Mouse (Mus musculus): ENCODE measurements around the gene Eef2. TPM values are rescaled to one million over a fixed set of nuclear protein-coding genes. Genes with fewer than 3 reads are reported as not detected.
"Not testable (repeated sequence)": the region's sequence is repeated elsewhere in the genome, so short reads cannot be mapped to it uniquely, and the experiment has no call there.

The Eef2 gene
- polyA plus RNA-seq, 1 experiment from 2014 or later = 428 TPM

DNA sequence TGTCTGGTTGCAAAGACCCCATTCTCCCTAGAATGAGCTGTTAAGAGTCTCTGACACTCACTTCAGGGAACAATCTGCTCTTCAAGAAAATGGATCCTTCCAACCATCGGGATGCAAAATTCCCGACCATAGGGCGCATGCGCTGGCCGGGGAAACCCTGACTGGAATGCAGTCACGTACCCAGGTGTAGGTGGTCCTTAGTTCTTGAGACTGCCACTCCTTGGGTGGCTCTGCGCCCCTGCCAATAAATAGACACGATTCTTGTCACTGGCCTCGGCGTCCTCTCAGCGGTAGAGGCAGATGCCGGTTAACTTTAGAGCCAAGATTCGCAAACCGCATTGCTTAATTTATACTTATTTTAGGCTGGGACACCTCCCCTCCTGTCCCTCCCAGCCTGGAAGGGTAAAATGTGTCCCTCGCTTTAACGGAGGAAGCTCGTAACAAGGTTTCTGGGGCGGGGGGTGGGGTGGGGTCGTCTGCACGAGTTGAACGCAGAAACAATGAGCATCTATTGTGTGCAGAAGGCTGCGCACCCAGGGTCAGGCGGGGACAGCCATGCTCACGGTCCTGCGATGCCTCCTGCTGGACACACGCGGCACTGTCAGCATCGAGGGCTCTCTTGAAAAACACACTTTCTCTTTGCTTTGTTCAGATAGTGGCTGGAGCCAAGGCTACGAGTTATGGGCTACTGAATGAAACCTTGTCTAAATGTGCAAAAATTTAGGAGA, 1.6 kb upstream of the Eef2 start:
- Histone ChIP-seq H3K9me3 (ENCODE audit: control insufficient read depth, low read length) (no peaks in the 10 kb centered on the region), H3K4me2 (ENCODE audit: low read depth, severe bottlenecking) (peak overlapping the region; percentile 52), H3K27me3 (ENCODE audit: control insufficient read depth, insufficient read depth, low read length) (no peaks in the 10 kb centered on the region), H3K4me1 (ENCODE audit: control insufficient read depth, insufficient read depth, low read length) (peaks cover 22% of the 10 kb centered on the region), H3K27ac (replicated peaks; ENCODE audit: low read depth, low read length) (peak overlapping the region; percentile 82), H3K4me3 (ENCODE audit: low read depth, low read length) (peak overlapping the region; percentile 25), H3K36me3 (ENCODE audit: control insufficient read depth, insufficient read depth, low read length) (peaks cover 21% of the 10 kb centered on the region), H3K9ac (ENCODE audit: low read length) (peak overlapping the region; percentile 68)
- peak; percentile 97 for DNase-seq (ENCODE audit: low spot score)
- WGBS = 4% methylated on average over 29 of the region's 29 CpGs
- ATAC-seq (ENCODE audit: insufficient number of reproducible peaks, low FRiP score, low TSS enrichment, low read depth) = peak; percentile 66; the same call in 1 of the 2 replicates

DNA sequence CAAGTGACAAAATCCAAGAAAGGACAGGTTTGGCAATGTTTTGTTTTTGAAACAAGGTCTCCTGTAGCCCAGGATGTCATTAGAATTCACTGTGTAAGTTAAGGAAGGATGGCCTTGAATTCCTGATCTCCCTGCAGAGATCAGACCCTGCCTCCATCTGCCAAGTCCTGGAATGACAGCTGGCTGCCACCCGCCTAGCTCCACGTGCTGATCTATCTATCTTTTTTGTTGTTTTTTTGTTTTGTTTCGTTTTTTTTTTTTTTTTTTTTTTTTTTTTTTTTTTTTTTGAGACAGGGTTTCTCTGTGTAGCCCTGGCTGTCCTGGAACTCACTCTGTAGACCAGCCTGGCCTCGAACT, 1.1 kb upstream of the Eef2 start:
- H3K4me3 ChIP-seq (ENCODE audit: low read depth, low read length); H3K9me3 ChIP-seq (ENCODE audit: control insufficient read depth, low read length); H3K9ac ChIP-seq (ENCODE audit: low read length); ATAC-seq (ENCODE audit: insufficient number of reproducible peaks, low FRiP score, low TSS enrichment, low read depth); H3K4me2 ChIP-seq (ENCODE audit: low read depth, severe bottlenecking); H3K27me3 ChIP-seq (ENCODE audit: control insufficient read depth, insufficient read depth, low read length); DNase-seq (ENCODE audit: low spot score): not testable (repeated sequence)
- peak overlapping the region; percentile 82; the same call in 1 of the 2 replicates for H3K27ac ChIP-seq (replicated peaks; ENCODE audit: low read depth, low read length)
- peaks cover 22% of the 10 kb centered on the region for H3K4me1 ChIP-seq (ENCODE audit: control insufficient read depth, insufficient read depth, low read length)
- peaks cover 27% of the 10 kb centered on the region for H3K36me3 ChIP-seq (ENCODE audit: control insufficient read depth, insufficient read depth, low read length)
- 13% methylated on average over 4 of the region's 4 CpGs for WGBS

DNA sequence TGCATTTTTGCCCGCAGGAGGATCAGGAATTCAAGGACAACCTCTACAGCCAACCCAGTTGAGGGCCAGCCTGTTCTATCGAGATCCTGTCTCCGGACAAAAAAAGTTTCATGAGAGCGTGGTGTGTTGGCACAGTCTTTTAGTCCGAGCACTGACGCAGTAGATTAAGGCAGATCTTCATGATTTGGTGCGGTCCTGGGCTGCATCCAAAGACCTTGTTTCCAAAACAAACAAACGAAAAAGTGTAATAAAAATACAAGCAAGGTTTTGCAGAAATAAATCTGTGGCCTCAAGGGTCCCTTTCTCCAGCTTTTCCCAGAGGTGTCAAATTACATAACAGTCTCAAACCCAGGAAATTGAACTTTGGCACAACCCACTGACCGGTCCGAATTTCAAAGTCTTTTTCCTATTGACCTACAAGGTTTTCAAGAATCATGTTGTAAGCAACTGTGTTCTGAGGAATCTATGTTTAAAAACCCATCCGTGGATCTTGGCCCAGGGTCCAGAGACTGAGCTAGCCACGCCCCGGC, 430 bp upstream of the Eef2 start:
- peaks cover 22% of the 10 kb centered on the region for H3K4me1 ChIP-seq (ENCODE audit: control insufficient read depth, insufficient read depth, low read length)
- ATAC-seq (ENCODE audit: insufficient number of reproducible peaks, low FRiP score, low TSS enrichment, low read depth) = no peak

DNA sequence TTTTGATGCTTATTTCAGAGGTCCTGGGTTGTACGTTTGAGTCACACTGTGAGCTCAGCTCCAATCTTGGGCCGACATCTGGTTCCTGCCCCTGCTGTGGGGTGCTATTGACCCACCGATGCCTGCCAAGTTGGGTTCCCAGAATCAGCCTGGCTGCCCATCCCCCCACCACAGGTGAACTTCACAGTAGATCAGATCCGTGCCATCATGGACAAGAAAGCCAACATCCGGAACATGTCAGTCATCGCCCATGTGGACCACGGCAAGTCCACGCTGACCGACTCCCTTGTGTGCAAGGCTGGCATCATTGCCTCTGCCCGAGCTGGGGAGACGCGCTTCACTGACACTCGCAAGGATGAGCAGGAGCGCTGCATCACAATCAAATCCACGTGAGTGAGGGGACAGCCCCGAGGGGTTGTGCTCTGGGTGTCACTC, 1.1 kb downstream of the Eef2 start:
- DNase-seq (ENCODE audit: low spot score) (no peak), ATAC-seq (ENCODE audit: insufficient number of reproducible peaks, low FRiP score, low TSS enrichment, low read depth) (no peak)
- Histone ChIP-seq H3K36me3 (ENCODE audit: control insufficient read depth, insufficient read depth, low read length) (peaks cover 44% of the 10 kb centered on the region), H3K27me3 (ENCODE audit: control insufficient read depth, insufficient read depth, low read length) (no peaks in the 10 kb centered on the region), H3K9me3 (ENCODE audit: control insufficient read depth, low read length) (no peaks in the 10 kb centered on the region), H3K4me2 (ENCODE audit: low read depth, severe bottlenecking) (peak overlapping the region; percentile 96), H3K4me1 (ENCODE audit: control insufficient read depth, insufficient read depth, low read length) (peaks cover 25% of the 10 kb centered on the region), H3K27ac (replicated peaks; ENCODE audit: low read depth, low read length) (peak overlapping the region; percentile 88; the same call in 1 of the 2 replicates), H3K4me3 (ENCODE audit: low read depth, low read length) (peak overlapping the region; percentile 89), H3K9ac (ENCODE audit: low read length) (peak overlapping the region; percentile 99)
- 18% methylated on average over 16 of the region's 16 CpGs for WGBS

More for the DNA sequence above, 430 bp upstream of the Eef2 start:
- peaks cover 34% of the 10 kb centered on the region for H3K36me3 ChIP-seq (ENCODE audit: control insufficient read depth, insufficient read depth, low read length)
- H3K9me3 ChIP-seq (ENCODE audit: control insufficient read depth, low read length) = no peaks in the 10 kb centered on the region
- H3K27me3 ChIP-seq (ENCODE audit: control insufficient read depth, insufficient read depth, low read length) = no peaks in the 10 kb centered on the region
- H3K9ac ChIP-seq (ENCODE audit: low read length) = no peak overlapping the region; the same call in 1 of the 2 replicates
- WGBS = 8% methylated on average over 13 of the region's 13 CpGs
- peak overlapping the region; percentile 36 for H3K4me2 ChIP-seq (ENCODE audit: low read depth, severe bottlenecking)
- H3K27ac ChIP-seq (replicated peaks; ENCODE audit: low read depth, low read length) = peak overlapping the region; percentile 43; the same call in 1 of the 2 replicates
- peak overlapping the region; percentile 89 for H3K4me3 ChIP-seq (ENCODE audit: low read depth, low read length)
- DNase-seq (ENCODE audit: low spot score) = no peak

DNA sequence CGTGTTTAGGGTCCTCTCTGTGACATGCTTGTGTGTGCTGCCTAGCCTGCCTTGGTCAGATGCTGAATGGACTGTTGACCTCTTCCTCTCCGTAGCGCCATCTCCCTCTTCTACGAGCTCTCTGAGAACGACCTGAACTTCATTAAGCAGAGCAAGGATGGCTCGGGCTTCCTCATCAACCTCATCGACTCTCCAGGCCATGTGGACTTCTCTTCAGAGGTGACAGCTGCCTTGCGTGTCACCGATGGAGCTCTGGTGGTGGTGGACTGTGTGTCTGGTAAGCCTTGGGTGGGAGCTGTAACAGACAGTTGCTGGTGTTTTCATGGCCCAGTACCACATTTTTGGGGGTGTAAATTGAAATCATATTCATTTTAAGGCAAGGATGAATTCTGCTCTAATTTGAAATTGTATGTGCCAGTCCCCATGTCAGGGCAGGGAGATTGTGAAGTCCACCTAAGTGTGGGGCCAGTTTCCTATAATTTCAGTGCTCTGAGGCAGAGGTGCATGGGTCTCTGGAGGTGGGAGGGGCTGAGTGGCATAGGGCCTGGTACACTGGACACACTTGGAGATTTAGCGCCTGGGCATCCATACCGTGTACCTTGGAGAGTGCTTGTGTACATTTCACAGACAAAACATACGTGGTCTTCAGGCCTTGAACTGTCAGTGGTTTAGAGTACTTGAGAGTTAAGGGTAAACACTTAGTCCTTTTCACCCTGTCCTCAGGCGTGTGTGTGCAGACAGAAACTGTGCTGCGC, 1.7 kb downstream of the Eef2 start:
- DNase-seq (ENCODE audit: low spot score) = no peak
- Histone ChIP-seq H3K4me1 (ENCODE audit: control insufficient read depth, insufficient read depth, low read length) (peaks cover 25% of the 10 kb centered on the region), H3K4me3 (ENCODE audit: low read depth, low read length) (peak overlapping the region; percentile 89), H3K27ac (replicated peaks; ENCODE audit: low read depth, low read length) (no peak overlapping the region), H3K4me2 (ENCODE audit: low read depth, severe bottlenecking) (peak overlapping the region; percentile 96), H3K9ac (ENCODE audit: low read length) (peak overlapping the region; percentile 99), H3K27me3 (ENCODE audit: control insufficient read depth, insufficient read depth, low read length) (no peaks in the 10 kb centered on the region), H3K9me3 (ENCODE audit: control insufficient read depth, low read length) (no peaks in the 10 kb centered on the region), H3K36me3 (ENCODE audit: control insufficient read depth, insufficient read depth, low read length) (peaks cover 44% of the 10 kb centered on the region)
- WGBS = 74% methylated on average over 14 of the region's 14 CpGs
- ATAC-seq (ENCODE audit: insufficient number of reproducible peaks, low FRiP score, low TSS enrichment, low read depth) = no peak

DNA sequence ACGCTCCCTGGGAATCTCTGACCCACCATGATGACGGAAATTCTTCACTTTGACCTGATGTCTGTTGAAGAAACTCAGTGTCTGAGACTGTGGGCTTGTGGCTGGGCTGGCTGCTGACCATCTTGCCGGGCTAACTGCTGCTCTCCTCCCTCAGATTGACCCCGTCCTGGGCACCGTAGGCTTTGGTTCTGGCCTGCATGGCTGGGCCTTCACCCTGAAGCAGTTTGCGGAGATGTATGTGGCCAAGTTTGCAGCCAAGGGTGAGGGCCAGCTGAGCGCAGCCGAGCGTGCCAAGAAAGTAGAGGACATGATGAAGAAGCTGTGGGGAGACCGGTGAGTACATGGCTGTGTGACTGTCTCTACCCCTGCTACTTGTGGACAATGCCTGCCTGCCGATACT, 2.5 kb downstream of the Eef2 start:
- Histone ChIP-seq H3K27me3 (ENCODE audit: control insufficient read depth, insufficient read depth, low read length) (no peaks in the 10 kb centered on the region), H3K27ac (replicated peaks; ENCODE audit: low read depth, low read length) (no peak overlapping the region), H3K4me1 (ENCODE audit: control insufficient read depth, insufficient read depth, low read length) (peaks cover 25% of the 10 kb centered on the region), H3K36me3 (ENCODE audit: control insufficient read depth, insufficient read depth, low read length) (peaks cover 44% of the 10 kb centered on the region), H3K4me3 (ENCODE audit: low read depth, low read length) (no peak overlapping the region), H3K9me3 (ENCODE audit: control insufficient read depth, low read length) (no peaks in the 10 kb centered on the region), H3K4me2 (ENCODE audit: low read depth, severe bottlenecking) (no peak overlapping the region), H3K9ac (ENCODE audit: low read length) (no peak overlapping the region; the same call in 1 of the 2 replicates)
- WGBS = 92% methylated on average over 11 of the region's 11 CpGs
- ATAC-seq (ENCODE audit: insufficient number of reproducible peaks, low FRiP score, low TSS enrichment, low read depth) (no peak), DNase-seq (ENCODE audit: low spot score) (no peak)

DNA sequence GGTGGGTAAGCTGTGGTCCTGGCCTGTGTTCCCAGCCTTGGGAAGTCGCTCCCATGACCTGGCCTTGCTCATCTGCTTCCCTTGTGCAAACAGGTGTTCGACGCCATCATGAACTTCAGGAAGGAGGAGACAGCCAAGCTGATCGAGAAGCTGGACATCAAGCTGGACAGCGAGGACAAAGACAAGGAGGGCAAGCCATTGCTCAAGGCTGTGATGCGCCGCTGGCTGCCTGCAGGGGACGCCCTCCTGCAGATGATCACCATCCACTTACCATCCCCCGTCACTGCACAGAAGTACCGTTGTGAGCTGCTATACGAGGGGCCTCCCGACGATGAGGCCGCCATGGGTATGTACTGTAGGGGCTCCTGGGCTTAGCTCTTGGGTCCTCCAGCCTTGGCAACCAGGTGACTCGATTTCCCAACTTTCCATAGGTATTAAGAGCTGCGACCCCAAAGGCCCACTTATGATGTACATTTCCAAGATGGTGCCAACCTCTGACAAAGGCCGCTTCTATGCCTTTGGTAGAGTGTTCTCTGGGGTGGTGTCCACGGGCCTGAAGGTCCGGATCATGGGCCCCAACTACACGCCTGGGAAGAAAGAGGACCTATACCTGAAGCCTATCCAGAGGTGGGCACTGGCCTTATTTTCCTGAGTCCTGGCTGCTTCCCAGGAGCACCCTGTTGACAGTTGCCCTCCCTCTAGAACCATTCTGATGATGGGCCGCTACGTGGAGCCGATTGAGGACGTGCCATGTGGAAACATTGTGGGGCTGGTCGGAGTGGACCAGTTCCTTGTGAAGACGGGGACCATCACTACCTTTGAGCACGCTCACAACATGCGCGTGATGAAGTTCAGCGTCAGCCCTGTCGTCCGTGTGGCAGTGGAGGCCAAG, 3.3 kb downstream of the Eef2 start:
- no peak for ATAC-seq (ENCODE audit: insufficient number of reproducible peaks, low FRiP score, low TSS enrichment, low read depth)
- WGBS = 90% methylated on average over 32 of the region's 32 CpGs
- H3K4me1 ChIP-seq (ENCODE audit: control insufficient read depth, insufficient read depth, low read length) = peaks cover 21% of the 10 kb centered on the region
- no peak overlapping the region for H3K27ac ChIP-seq (replicated peaks; ENCODE audit: low read depth, low read length)
- no peak overlapping the region for H3K4me2 ChIP-seq (ENCODE audit: low read depth, severe bottlenecking)
- no peak overlapping the region for H3K4me3 ChIP-seq (ENCODE audit: low read depth, low read length)
- H3K9ac ChIP-seq (ENCODE audit: low read length) = no peak overlapping the region
- no peaks in the 10 kb centered on the region for H3K27me3 ChIP-seq (ENCODE audit: control insufficient read depth, insufficient read depth, low read length)
- DNase-seq (ENCODE audit: low spot score) = no peak
- H3K36me3 ChIP-seq (ENCODE audit: control insufficient read depth, insufficient read depth, low read length) = peaks cover 44% of the 10 kb centered on the region
- no peaks in the 10 kb centered on the region for H3K9me3 ChIP-seq (ENCODE audit: control insufficient read depth, low read length)

DNA sequence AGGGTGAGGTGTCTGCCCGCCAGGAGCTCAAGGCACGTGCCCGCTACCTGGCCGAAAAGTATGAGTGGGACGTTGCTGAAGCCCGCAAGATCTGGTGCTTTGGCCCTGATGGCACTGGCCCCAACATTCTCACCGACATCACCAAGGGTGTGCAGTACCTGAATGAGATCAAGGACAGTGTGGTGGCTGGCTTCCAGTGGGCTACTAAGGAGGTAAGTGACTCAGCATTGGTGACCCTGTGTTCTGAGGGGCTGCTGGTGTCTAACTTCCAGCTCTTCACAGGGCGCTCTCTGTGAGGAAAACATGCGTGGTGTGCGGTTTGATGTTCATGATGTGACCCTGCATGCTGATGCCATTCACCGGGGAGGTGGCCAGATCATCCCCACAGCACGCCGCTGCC, 4.5 kb downstream of the Eef2 start:
- Histone ChIP-seq H3K36me3 (ENCODE audit: control insufficient read depth, insufficient read depth, low read length) (peaks cover 44% of the 10 kb centered on the region), H3K27me3 (ENCODE audit: control insufficient read depth, insufficient read depth, low read length) (no peaks in the 10 kb centered on the region), H3K4me1 (ENCODE audit: control insufficient read depth, insufficient read depth, low read length) (peaks cover 23% of the 10 kb centered on the region), H3K9ac (ENCODE audit: low read length) (no peak overlapping the region), H3K27ac (replicated peaks; ENCODE audit: low read depth, low read length) (no peak overlapping the region), H3K4me3 (ENCODE audit: low read depth, low read length) (peak overlapping the region; percentile 8; the same call in 1 of the 2 replicates), H3K9me3 (ENCODE audit: control insufficient read depth, low read length) (no peaks in the 10 kb centered on the region), H3K4me2 (ENCODE audit: low read depth, severe bottlenecking) (no peak overlapping the region)
- DNase-seq (ENCODE audit: low spot score) (no peak), ATAC-seq (ENCODE audit: insufficient number of reproducible peaks, low FRiP score, low TSS enrichment, low read depth) (no peak)
- WGBS = 97% methylated on average over 13 of the region's 13 CpGs

All from limb, embryonic 11.5 days (tissue).